Mouse (Mus musculus): ENCODE results near the gene Dcpp3.
"Not testable (repeated sequence)": the region's sequence is repeated elsewhere in the genome, so short reads cannot be mapped to it uniquely, and the experiment has no call there.

Gene Dcpp3

GRCm38 (mm10) chr17:23917158-23917557 lies at the start of gene Dcpp3:
Gene Dcpp3 (plus strand): TSS chr17:23917458.
- not testable (repeated sequence) for DNase-seq (ENCODE audit: extremely low spot score, low spot score)

GRCm38 (mm10) chr17:23867756-23868155 lies 49.5 kb upstream of the Dcpp3 start, which contains the start of gene Prss21:
Gene Prss21 (plus strand): TSS chr17:23868056.
- no peak for DNase-seq (ENCODE audit: extremely low spot score, low spot score)

- DNase-seq (ENCODE audit: extremely low spot score, low spot score) = no peak
These were observed 48.7 kb upstream of the Dcpp3 start for GRCm38 (mm10) chr17:23868513-23868912.

GRCm38 (mm10) chr17:23873884-23874856 lies 43.1 kb upstream of the Dcpp3 start:
- peak; percentile 53 for DNase-seq (ENCODE audit: extremely low spot score, low spot score)

GRCm38 (mm10) chr17:23876741-23877140 lies 40.5 kb upstream of the Dcpp3 start:
- no peak for DNase-seq (ENCODE audit: extremely low spot score, low spot score)

GRCm38 (mm10) chr17:23877166-23877565 lies 40.1 kb upstream of the Dcpp3 start:
- no peak for DNase-seq (ENCODE audit: extremely low spot score, low spot score)

- DNase-seq (ENCODE audit: extremely low spot score, low spot score) = not testable (repeated sequence)
These were observed 36.7 kb upstream of the Dcpp3 start, which contains the start of the genes Dcpp1 and Dcpp2 for GRCm38 (mm10) chr17:23880576-23880975. Gene Dcpp1 (plus strand): TSS chr17:23880876. Gene Dcpp2 (plus strand): TSS chr17:23880880.

GRCm38 (mm10) chr17:23924531-23925007 lies 7.3 kb downstream of the Dcpp3 start:
- peak; percentile 95 for DNase-seq (ENCODE audit: extremely low spot score, low spot score)

- no peak for DNase-seq (ENCODE audit: extremely low spot score, low spot score)
These were observed 7.8 kb downstream of the Dcpp3 start for GRCm38 (mm10) chr17:23925090-23925493.

- no peak for DNase-seq (ENCODE audit: extremely low spot score, low spot score)
These were observed 13.9 kb downstream of the Dcpp3 start for GRCm38 (mm10) chr17:23931157-23931556.

GRCm38 (mm10) chr17:23941372-23941771 lies 24.1 kb downstream of the Dcpp3 start, which contains the start of gene Sbp:
Gene Sbp (plus strand): TSS chr17:23941672.
- DNase-seq (ENCODE audit: extremely low spot score, low spot score) = no peak

- not testable (repeated sequence) for DNase-seq (ENCODE audit: extremely low spot score, low spot score)
These were observed 30.2 kb downstream of the Dcpp3 start for GRCm38 (mm10) chr17:23947486-23947885.

- DNase-seq (ENCODE audit: extremely low spot score, low spot score) = no peak
These were observed 31.8 kb downstream of the Dcpp3 start for GRCm38 (mm10) chr17:23949068-23949467.

GRCm38 (mm10) chr17:23950828-23951227 lies 33.6 kb downstream of the Dcpp3 start:
- not testable (repeated sequence) for DNase-seq (ENCODE audit: extremely low spot score, low spot score)

GRCm38 (mm10) chr17:23955174-23955573 lies 37.9 kb downstream of the Dcpp3 start, which contains the start of gene Sbpl:
Gene Sbpl (minus strand): TSS chr17:23955274.
- no peak for DNase-seq (ENCODE audit: extremely low spot score, low spot score)

- DNase-seq (ENCODE audit: extremely low spot score, low spot score) = peak; percentile 86
These were observed 43.0 kb downstream of the Dcpp3 start for GRCm38 (mm10) chr17:23960084-23960738.

- no peak for DNase-seq (ENCODE audit: extremely low spot score, low spot score)
These were observed 44.4 kb downstream of the Dcpp3 start for GRCm38 (mm10) chr17:23961573-23962122.

- no peak for DNase-seq (ENCODE audit: extremely low spot score, low spot score)
These were observed 48.7 kb downstream of the Dcpp3 start for GRCm38 (mm10) chr17:23965805-23966425.

GRCm38 (mm10) chr17:23966658-23967401 lies 49.6 kb downstream of the Dcpp3 start:
- no peak for DNase-seq (ENCODE audit: extremely low spot score, low spot score)

- no peak for DNase-seq (ENCODE audit: extremely low spot score, low spot score)
These were observed 51.5 kb downstream of the Dcpp3 start for GRCm38 (mm10) chr17:23968780-23969179.
